Mouse (Mus musculus) T-helper 17 cell (primary cell): ENCODE measurements around the gene Atraid.

Source experiments
- in situ Hi-C, 2 experiments: fragments of 300-600 bp; cut with MboI, MseI; formaldehyde crosslinking; loops; 1 replicate in 1 of 2; 2 replicates in 1 of 2; pipeline ENCODE4 v1.15.1; 2025; ENCODE audit warnings: high pct_unique_total_duplicates in 2 of 2

The Atraid gene

DNA sequence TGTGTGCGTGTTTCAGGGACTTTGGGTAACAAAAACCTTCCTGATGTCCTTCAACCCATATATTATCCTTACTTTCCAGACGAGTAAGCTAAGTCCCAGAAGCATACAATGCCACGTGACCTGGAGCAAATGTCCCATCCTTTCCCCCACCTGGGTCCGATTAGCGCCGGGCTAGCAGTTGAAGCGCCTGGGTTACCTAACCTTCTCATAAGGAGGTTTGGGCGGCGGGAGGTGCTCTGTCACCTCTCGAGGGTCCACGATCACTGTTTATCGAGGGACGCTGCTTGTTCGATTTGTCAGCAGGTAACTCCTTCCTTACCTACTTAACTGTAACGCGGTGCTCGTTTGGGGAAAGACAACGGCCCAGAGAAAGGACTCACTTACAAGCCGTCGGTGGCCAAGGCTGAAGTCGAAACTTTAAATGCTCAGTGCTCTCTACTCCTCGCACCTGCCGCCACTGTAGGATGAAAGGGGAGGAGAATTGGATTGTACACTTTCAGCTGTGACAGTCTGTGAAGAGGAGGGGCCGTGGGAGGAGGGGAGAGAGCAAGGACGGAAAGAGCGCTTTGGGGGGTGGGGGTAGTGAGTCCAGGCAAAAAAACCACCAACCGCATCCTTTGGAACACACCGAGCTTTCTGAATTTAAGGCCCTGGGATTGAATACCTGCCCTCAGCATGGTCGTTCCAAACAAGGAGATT is 46.1 kb downstream of the Atraid start:
- in situ Hi-C loops = no loop called here

DNA sequence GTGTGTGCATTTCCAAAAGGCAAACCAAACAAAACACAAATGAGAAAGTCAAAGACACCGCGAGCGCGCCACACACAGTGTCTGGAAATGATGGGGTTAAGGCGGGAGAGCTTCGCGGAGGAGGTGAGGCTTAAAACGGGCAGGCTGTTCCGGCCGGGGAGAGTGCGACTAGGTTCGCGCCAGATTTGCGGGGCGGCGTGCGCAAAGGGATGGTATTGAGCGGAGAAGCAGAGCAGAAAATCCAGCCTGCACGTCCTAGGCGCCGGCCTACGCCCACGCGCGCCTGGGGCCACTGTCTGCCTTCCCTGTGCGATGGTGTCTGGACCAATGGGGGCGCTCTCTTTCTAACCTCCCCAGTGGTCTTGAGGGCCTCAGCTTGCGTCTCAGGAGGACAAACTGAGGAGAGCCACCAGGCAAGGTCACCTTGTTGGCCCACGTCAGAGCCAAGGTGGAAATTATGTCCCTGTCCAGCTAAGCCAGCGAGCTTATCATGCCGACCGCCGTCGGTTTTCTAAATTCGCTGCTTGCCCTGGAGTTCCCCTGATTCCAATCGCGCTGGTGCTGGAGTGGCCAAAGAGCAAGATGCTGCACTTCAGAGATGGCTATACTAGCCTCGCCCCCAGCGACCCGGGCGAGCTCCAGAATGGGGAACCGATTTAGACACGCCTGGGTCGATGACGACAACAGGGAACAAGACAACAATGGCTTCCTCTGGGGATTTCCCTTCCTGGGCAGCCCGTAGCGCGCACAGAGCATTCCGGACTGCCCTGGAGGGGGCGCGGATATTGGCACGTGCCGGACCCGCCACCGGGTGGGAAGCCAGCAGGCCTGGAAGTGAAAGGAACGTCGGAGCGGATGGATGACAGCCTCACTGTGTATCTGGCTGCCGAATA is 46.9 kb downstream of the Atraid start:
- in situ Hi-C loops = no loop called here

DNA sequence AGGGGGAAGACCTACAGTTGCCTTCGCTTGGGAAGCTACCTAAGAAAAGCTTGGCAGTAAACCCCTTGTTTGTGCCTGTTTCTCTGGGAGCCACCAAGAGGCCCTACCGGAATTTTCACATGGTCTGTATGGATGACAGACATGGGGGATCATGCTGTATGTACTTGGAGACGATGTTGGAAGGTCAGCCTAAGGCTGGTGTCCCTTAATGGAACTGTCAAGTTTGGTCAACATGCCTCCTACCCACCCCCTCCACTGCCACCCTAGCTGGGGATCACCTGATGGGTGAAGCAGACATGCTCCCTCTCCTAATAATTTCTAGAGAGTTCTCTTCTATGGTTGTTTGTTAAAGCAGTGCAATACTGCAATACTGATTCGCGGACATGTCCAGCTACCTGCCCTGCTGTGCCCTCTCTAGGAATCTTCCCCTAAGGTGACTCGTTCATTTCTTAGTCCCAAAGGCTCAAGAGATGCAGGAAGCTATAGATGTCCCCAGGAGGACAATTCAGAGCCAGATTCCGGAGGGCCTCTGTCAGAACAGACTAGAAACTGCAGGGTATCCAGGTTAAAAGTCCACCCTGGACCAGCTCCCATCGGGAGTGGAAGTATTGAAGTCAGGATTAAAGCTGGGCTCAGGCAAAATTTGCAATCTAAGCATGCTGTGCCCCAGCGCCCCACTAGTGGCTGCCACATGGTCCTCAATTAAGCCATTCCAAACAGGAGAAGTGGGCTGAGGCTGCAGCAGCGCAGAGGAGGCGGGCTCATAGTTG is 47.8 kb downstream of the Atraid start:
- in situ Hi-C loops = no loop called here
